15 mouse cellular contexts compared by ENCODE assay signal in the genomic region with DNA sequence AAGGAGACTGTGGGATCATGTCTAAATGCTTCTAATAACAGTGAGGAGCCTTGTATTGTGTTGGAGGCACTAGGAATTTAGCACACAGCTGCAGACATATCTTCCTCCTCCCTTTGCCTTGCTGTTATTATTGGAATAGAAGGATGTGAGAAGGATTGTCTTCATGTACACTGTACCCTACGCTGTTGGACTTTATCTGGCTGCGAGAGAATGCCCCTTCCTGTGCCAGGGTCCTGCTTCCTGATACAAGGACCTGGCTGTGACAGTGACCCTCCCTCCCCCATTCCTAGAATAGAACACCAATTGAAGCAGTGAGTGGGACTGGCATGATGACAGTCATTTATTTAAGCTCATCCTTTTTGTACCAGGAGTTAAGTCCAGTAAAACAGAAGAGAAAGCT.
DNase-seq lines count a peak whose midpoint lies in the region; ATAC-seq and TF ChIP-seq lines count a peak whose summit lies in the region.
"Had no signal": no experiment of that assay in that cellular context is flagged by ENCODE, and none has a peak within 500 bp of the region (broad histone marks: within the 10 kb centered on the region; RNA-seq: fewer than 3 reads in every experiment).

No protein-coding gene starts in this region.

- H3K4me1 ChIP-seq in heart, embryonic 15.5 days (replicated peaks) = peaks cover 6% of the 10 kb centered on the region
- no peaks in the 10 kb centered on the region for H3K4me1 ChIP-seq in megakaryocyte, embryonic 14.5 days
- H3K4me1 ChIP-seq in olfactory bulb, adult 2 months (ENCODE audit: control insufficient read depth, insufficient read depth, low read length) = peaks cover 4% of the 10 kb centered on the region; the same call in 1 of the 2 replicates
- H3K4me1 ChIP-seq: embryonic facial prominence, embryonic 12.5 days; forebrain, embryonic 15.5 days; hindbrain, embryonic 13.5 days had no signal

- TF ChIP-seq CTCF in olfactory bulb, adult 2 months (IDR thresholded peaks at IDR 0.05; ENCODE audit: insufficient read depth, low read depth, low read length) = no peak

- 25% methylated on average over 2 of the region's 2 CpGs for WGBS in heart, embryonic 15.5 days
- WGBS in olfactory bulb, adult 2 months = 36% methylated on average over 2 of the region's 2 CpGs

- H3K27me3 ChIP-seq in heart, embryonic 15.5 days = no peaks in the 10 kb centered on the region
- H3K27me3 ChIP-seq in megakaryocyte, embryonic 14.5 days (replicated peaks) = no peaks in the 10 kb centered on the region
- H3K27me3 ChIP-seq: embryonic facial prominence, embryonic 12.5 days; forebrain, embryonic 15.5 days; hindbrain, embryonic 13.5 days had no signal

- no peak for TF ChIP-seq POLR2A in olfactory bulb, adult 2 months (IDR thresholded peaks at IDR 0.05; ENCODE audit: insufficient read depth, low read depth, low read length)

- no peak overlapping the region for H3K4me2 ChIP-seq in heart, embryonic 15.5 days
- H3K4me2 ChIP-seq: embryonic facial prominence, embryonic 12.5 days; forebrain, embryonic 15.5 days; hindbrain, embryonic 13.5 days had no signal

- no peak for DNase-seq in heart, postnatal 4 days
- DNase-seq in ovary, adult 18-20 months (ENCODE audit: low spot score) = no peak
- DNase-seq: adrenal gland, postnatal 10 days; cerebellum, adult 11-12 months; cerebellum, adult 9-10 months; cerebellum, postnatal 25 days; gastrocnemius, postnatal 36 days had no signal

- no peak overlapping the region for H3K4me3 ChIP-seq in heart, embryonic 15.5 days
- peak overlapping the region; percentile 24 for H3K4me3 ChIP-seq in megakaryocyte, embryonic 14.5 days (replicated peaks)
- H3K4me3 ChIP-seq in olfactory bulb, adult 2 months (ENCODE audit: insufficient read depth, low read depth, low read length) = no peak overlapping the region
- H3K4me3 ChIP-seq: embryonic facial prominence, embryonic 12.5 days; forebrain, embryonic 15.5 days; hindbrain, embryonic 13.5 days had no signal

- H3K9me3 ChIP-seq in heart, embryonic 15.5 days (replicated peaks) = no peaks in the 10 kb centered on the region
- no peaks in the 10 kb centered on the region for H3K9me3 ChIP-seq in megakaryocyte, embryonic 14.5 days
- H3K9me3 ChIP-seq: embryonic facial prominence, embryonic 12.5 days; forebrain, embryonic 15.5 days; hindbrain, embryonic 13.5 days had no signal

- ATAC-seq in heart, embryonic 15.5 days (replicated peaks; ENCODE audit: insufficient number of reproducible peaks, insufficient read depth, low FRiP score, low read depth) = no peak
- ATAC-seq in megakaryocyte, adult 5-6 weeks (ENCODE audit: poor library complexity, severe bottlenecking) = no peak
- ATAC-seq: forebrain, embryonic 15.5 days; hindbrain, postnatal 0 days had no signal

- H3K36me3 ChIP-seq in heart, embryonic 15.5 days = no peaks in the 10 kb centered on the region
- no peaks in the 10 kb centered on the region for H3K36me3 ChIP-seq in megakaryocyte, embryonic 14.5 days (replicated peaks; ENCODE audit: low read length)
- H3K36me3 ChIP-seq: embryonic facial prominence, embryonic 12.5 days; forebrain, embryonic 15.5 days; hindbrain, embryonic 13.5 days had no signal

- peak overlapping the region; percentile 37; the same call in 1 of the 2 replicates for H3K27ac ChIP-seq in heart, embryonic 15.5 days
- H3K27ac ChIP-seq in olfactory bulb, adult 2 months (ENCODE audit: insufficient read depth, low read depth, low read length) = peak overlapping the region; percentile 87
- H3K27ac ChIP-seq: embryonic facial prominence, embryonic 12.5 days; forebrain, embryonic 15.5 days; hindbrain, embryonic 13.5 days; hindbrain, postnatal 0 days had no signal

- no peak overlapping the region for H3K9ac ChIP-seq in heart, embryonic 15.5 days
- H3K9ac ChIP-seq: embryonic facial prominence, embryonic 12.5 days; forebrain, embryonic 15.5 days; hindbrain, embryonic 13.5 days had no signal
